Mouse (Mus musculus): ENCODE measurements around the gene Ezr. TPM values are rescaled to one million over a fixed set of nuclear protein-coding genes. Genes with fewer than 3 reads are reported as not detected.
A peak's percentile ranks its signal among the peaks of the same experiment; 100 is the strongest.

The Ezr gene
- polyA plus RNA-seq, 1 experiment from 2014 or later, result 73.8 TPM

DNA sequence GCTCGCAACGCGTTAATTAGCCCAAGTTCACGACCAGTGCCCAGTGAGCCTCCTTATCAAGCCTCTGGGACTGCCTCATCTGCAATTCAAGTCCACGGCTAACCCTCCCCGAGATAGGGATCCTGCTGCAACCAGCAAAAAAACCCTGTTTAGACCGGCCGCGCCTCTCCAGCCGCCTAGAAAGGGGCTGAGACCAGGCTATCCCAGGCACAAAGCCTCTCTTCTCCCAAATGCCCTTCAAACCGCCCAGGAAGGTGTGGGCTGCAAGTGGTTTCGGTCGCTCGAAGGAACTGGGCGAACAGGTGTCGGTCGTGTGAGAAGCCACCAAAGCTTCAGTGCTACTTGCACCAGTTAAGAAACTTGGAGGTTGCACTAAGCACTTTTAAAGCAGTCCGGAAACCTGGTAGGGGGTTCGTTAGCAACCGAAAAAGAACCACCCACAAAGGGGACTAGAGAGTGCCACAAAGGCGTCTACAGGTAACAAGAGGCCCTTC lies 504 bp downstream of the Ezr start:
- ATAC-seq (ENCODE audit: low FRiP score), result no peak; the same call in 1 of the 2 replicates
- no peak for DNase-seq (ENCODE audit: low spot score)

DNA sequence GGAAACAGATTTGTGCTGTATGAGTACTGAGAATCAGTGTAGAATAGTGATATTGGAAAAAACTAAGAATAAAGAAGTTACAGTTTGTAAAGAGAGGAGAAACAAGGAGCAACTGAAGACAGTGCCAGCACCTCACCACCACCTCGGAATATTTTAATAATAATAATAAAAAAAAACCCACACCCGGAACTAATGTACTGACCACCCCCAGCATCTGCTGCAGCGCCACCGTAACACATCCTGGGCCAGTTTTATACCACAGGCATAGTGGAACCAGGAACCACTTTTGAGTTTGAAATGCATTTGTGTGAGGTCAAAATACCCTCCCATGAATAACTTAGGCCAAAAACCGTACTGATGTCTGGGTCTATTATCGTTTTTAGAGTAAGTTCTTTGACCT lies 1.3 kb downstream of the Ezr start:
- Histone ChIP-seq H3K36me3 (ENCODE audit: control insufficient read depth, insufficient read depth, low read length) (no peaks in the 10 kb centered on the region), H3K27me3 (ENCODE audit: control insufficient read depth, insufficient read depth, low read length) (peaks cover 12% of the 10 kb centered on the region), H3K4me3 (ENCODE audit: low read depth, low read length) (peak overlapping the region; percentile 79; the same call in 1 of the 2 replicates), H3K27ac (ENCODE audit: low read depth, low read length) (no peak overlapping the region), H3K4me1 (replicated peaks; ENCODE audit: control insufficient read depth, insufficient read depth, low read length) (peaks cover 10% of the 10 kb centered on the region), H3K9ac (ENCODE audit: low read depth, low read length) (no peak overlapping the region), H3K9me3 (ENCODE audit: control insufficient read depth, low read length) (no peaks in the 10 kb centered on the region), H3K4me2 (replicated peaks; ENCODE audit: low read depth, low read length) (peak overlapping the region; percentile 35)
- DNase-seq (ENCODE audit: low spot score) (no peak), ATAC-seq (ENCODE audit: low FRiP score) (no peak)
- WGBS, result 43% methylated on average over 6 of the region's 6 CpGs

More for the DNA sequence above, 504 bp downstream of the Ezr start:
- Histone ChIP-seq H3K4me3 (ENCODE audit: low read depth, low read length) (peak overlapping the region; percentile 79), H3K27me3 (ENCODE audit: control insufficient read depth, insufficient read depth, low read length) (peaks cover 12% of the 10 kb centered on the region), H3K36me3 (ENCODE audit: control insufficient read depth, insufficient read depth, low read length) (no peaks in the 10 kb centered on the region), H3K9ac (ENCODE audit: low read depth, low read length) (peak overlapping the region; percentile 83), H3K9me3 (ENCODE audit: control insufficient read depth, low read length) (no peaks in the 10 kb centered on the region), H3K4me2 (replicated peaks; ENCODE audit: low read depth, low read length) (peak overlapping the region; percentile 99), H3K27ac (ENCODE audit: low read depth, low read length) (peak overlapping the region; percentile 51; the same call in 1 of the 2 replicates), H3K4me1 (replicated peaks; ENCODE audit: control insufficient read depth, insufficient read depth, low read length) (peaks cover 10% of the 10 kb centered on the region)
- WGBS, result under 1% methylated on average over 21 of the region's 21 CpGs

DNA sequence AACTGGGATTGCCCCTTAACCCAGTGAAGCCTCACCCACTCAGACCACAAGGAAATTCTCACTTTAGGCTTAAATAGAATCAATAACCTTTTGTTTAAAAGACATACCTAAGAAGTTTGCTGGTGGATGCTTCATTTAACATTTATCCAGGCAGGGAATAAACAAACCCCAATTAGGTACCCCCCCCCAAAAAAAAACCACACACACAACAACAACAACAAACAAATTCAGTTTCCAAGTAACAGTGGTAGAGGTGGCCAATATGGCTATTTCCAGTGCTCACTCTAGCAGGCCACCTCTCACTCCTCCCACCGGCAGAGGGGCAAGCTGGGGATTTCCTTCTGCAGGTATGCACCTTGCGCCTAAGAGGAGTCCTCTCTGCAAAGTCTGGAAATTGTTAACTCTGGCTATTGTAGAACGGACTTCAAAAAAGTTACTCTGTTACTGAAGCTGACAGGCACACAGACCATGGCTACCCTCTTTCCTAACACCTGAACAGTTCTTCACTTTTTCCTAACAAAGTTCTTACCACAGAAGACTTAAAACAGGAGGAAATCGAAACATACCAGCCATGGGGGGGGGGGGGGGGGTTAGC lies 2.0 kb downstream of the Ezr start:
- ATAC-seq (ENCODE audit: low FRiP score) (no peak), DNase-seq (ENCODE audit: low spot score) (no peak)
- peaks cover 10% of the 10 kb centered on the region for H3K4me1 ChIP-seq (replicated peaks; ENCODE audit: control insufficient read depth, insufficient read depth, low read length)
- H3K27me3 ChIP-seq (ENCODE audit: control insufficient read depth, insufficient read depth, low read length), result peaks cover 12% of the 10 kb centered on the region
- H3K9me3 ChIP-seq (ENCODE audit: control insufficient read depth, low read length), result no peaks in the 10 kb centered on the region
- H3K27ac ChIP-seq (ENCODE audit: low read depth, low read length), result no peak overlapping the region
- 54% methylated on average over 4 of the region's 4 CpGs for WGBS
- no peak overlapping the region for H3K4me3 ChIP-seq (ENCODE audit: low read depth, low read length)
- H3K36me3 ChIP-seq (ENCODE audit: control insufficient read depth, insufficient read depth, low read length), result no peaks in the 10 kb centered on the region
- no peak overlapping the region for H3K4me2 ChIP-seq (replicated peaks; ENCODE audit: low read depth, low read length)
- no peak overlapping the region for H3K9ac ChIP-seq (ENCODE audit: low read depth, low read length)

DNA sequence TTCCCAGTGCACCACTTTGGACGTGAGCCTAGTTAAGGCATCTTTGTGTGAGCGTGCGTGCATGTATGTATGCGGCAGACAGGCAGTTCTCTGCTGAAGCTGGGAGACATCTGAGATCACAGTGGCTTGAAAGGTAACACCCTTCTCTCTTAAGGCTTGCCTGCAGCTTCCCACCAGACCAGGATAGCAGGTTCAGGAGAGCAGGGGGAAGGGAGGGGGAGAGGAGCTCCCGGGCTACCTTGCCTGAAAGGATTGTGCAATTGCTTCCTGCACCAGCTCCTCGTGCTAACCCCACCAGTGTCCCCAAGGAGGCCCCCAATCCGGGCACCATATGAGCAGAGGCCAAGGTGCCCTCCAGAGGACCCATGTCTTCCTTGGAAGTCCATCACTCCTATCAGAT lies 3.0 kb downstream of the Ezr start:
- peaks cover 10% of the 10 kb centered on the region for H3K4me1 ChIP-seq (replicated peaks; ENCODE audit: control insufficient read depth, insufficient read depth, low read length)
- no peak for DNase-seq (ENCODE audit: low spot score)

DNA sequence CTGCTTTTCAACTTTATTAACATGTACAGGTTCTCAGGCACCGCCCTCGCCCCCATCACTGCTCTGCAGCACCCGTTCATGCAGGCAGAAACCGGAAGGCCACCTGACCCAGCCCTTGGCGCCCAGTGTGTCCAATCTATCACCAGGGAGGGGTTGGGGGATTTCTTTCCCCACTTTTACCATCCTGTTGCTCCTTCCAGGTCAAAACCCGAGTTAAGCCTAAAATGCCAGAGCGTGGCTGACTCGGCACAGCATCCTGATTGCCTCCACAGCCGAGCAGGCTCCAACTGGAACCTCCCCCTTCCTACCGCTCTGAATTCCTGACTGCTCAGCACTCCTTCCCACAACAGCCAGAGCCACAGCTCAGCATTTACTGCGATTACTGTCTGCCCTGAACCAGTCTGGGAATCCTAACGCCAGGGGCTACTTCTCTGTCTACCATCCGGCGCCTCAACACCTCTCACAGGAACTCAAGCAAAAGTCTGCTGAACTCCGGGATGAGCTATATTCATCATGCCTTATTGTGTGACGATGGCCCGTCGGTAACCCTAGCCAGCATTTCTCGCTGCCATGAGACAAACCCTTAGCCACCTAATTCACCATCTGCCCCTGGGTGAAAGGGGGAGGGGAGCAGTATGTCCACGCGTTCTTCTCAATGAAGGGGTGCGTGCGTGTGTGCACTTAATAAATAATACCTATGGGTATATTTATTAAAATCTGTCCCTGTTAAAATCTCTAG lies 3.6 kb downstream of the Ezr start:
- H3K4me1 ChIP-seq (replicated peaks; ENCODE audit: control insufficient read depth, insufficient read depth, low read length), result peaks cover 10% of the 10 kb centered on the region
- H3K27ac ChIP-seq (ENCODE audit: low read depth, low read length), result peak overlapping the region; percentile 70; the same call in 1 of the 2 replicates
- no peaks in the 10 kb centered on the region for H3K36me3 ChIP-seq (ENCODE audit: control insufficient read depth, insufficient read depth, low read length)
- peak overlapping the region; percentile 76 for H3K4me2 ChIP-seq (replicated peaks; ENCODE audit: low read depth, low read length)
- 0 out of 2 replicates have a peak, but pooled peaks have one; percentile 38 for ATAC-seq (ENCODE audit: low FRiP score)
- peak overlapping the region; percentile 37 for H3K4me3 ChIP-seq (ENCODE audit: low read depth, low read length)
- H3K9me3 ChIP-seq (ENCODE audit: control insufficient read depth, low read length), result no peaks in the 10 kb centered on the region
- DNase-seq (ENCODE audit: low spot score), result peak; percentile 68
- 7% methylated on average over 23 of the region's 23 CpGs for whole genome bisulfite sequencing
- H3K9ac ChIP-seq (ENCODE audit: low read depth, low read length), result peak overlapping the region; percentile 49
- peaks cover 12% of the 10 kb centered on the region for H3K27me3 ChIP-seq (ENCODE audit: control insufficient read depth, insufficient read depth, low read length)

More for the DNA sequence above, 3.0 kb downstream of the Ezr start:
- peaks cover 12% of the 10 kb centered on the region for H3K27me3 ChIP-seq (ENCODE audit: control insufficient read depth, insufficient read depth, low read length)
- H3K27ac ChIP-seq (ENCODE audit: low read depth, low read length), result no peak overlapping the region
- H3K9ac ChIP-seq (ENCODE audit: low read depth, low read length), result no peak overlapping the region
- peak overlapping the region; percentile 37 for H3K4me3 ChIP-seq (ENCODE audit: low read depth, low read length)
- no peaks in the 10 kb centered on the region for H3K9me3 ChIP-seq (ENCODE audit: control insufficient read depth, low read length)
- no peaks in the 10 kb centered on the region for H3K36me3 ChIP-seq (ENCODE audit: control insufficient read depth, insufficient read depth, low read length)
- no peak for ATAC-seq (ENCODE audit: low FRiP score)
- WGBS, result 35% methylated on average over 7 of the region's 7 CpGs
- H3K4me2 ChIP-seq (replicated peaks; ENCODE audit: low read depth, low read length), result peak overlapping the region; percentile 76

DNA sequence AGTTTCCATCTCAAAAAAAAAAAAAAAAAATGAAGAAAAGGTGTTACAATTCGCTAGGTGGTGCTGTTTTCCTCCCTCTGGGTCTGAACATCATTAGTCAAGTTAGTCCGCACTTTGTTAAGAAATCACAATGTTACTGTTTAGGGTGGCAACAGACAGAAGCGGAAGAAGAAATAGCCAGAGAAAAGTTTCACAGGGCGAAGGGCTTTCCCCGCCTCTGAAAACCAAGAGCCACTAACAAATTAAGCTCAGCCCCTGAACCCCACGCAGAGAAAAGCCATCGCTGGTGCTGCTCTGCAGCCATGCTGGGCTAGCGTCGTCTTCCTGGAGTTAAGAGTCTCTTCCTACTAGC lies 4.3 kb downstream of the Ezr start:
- peak overlapping the region; percentile 76 for H3K4me2 ChIP-seq (replicated peaks; ENCODE audit: low read depth, low read length)
- peak overlapping the region; percentile 37 for H3K4me3 ChIP-seq (ENCODE audit: low read depth, low read length)
- peak; percentile 58 for DNase-seq (ENCODE audit: low spot score)
- peak overlapping the region; percentile 49 for H3K9ac ChIP-seq (ENCODE audit: low read depth, low read length)
- ATAC-seq (ENCODE audit: low FRiP score), result no peak
- WGBS, result 2% methylated on average over 9 of the region's 9 CpGs
- H3K36me3 ChIP-seq (ENCODE audit: control insufficient read depth, insufficient read depth, low read length), result no peaks in the 10 kb centered on the region
- H3K27me3 ChIP-seq (ENCODE audit: control insufficient read depth, insufficient read depth, low read length), result peaks cover 12% of the 10 kb centered on the region
- peaks cover 10% of the 10 kb centered on the region for H3K4me1 ChIP-seq (replicated peaks; ENCODE audit: control insufficient read depth, insufficient read depth, low read length)
- no peak overlapping the region for H3K27ac ChIP-seq (ENCODE audit: low read depth, low read length)
- no peaks in the 10 kb centered on the region for H3K9me3 ChIP-seq (ENCODE audit: control insufficient read depth, low read length)

DNA sequence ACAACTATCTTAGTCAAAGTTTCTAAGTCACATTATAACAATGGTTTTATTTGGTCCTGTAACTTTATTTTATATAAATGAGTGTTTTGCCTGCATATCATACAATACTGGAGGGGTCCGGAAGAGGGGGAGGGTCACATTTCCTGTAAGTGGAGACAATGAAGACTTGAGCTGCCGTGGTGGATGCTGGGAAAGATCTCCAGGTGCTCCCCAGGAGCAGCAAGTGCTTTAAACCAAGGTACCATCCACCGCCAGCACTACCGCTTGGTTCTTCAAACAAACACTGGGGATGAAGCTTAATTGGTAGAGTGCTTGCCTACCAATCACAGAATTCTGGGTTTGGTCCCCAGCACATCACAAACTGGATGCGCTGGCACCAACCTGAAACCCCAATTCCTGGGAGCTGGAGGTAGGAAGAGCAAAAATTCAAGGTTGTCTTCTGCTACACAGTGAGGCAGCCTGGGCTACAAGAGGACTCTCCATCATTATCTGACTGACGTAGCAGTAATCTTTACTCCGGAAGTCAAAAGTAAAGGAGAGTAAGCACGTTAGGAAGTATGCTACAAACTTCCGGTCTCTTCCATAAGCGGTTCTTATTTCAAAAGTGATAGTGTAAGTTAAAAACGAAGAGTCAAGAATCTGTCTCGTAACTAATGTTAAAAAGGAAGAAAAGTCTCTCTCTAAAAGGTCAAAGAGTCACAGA lies 4.8 kb downstream of the Ezr start:
- Histone ChIP-seq H3K9me3 (ENCODE audit: control insufficient read depth, low read length) (no peaks in the 10 kb centered on the region), H3K27me3 (ENCODE audit: control insufficient read depth, insufficient read depth, low read length) (peaks cover 12% of the 10 kb centered on the region), H3K27ac (ENCODE audit: low read depth, low read length) (no peak overlapping the region), H3K9ac (ENCODE audit: low read depth, low read length) (no peak overlapping the region), H3K4me1 (replicated peaks; ENCODE audit: control insufficient read depth, insufficient read depth, low read length) (peaks cover 10% of the 10 kb centered on the region), H3K4me2 (replicated peaks; ENCODE audit: low read depth, low read length) (no peak overlapping the region), H3K4me3 (ENCODE audit: low read depth, low read length) (no peak overlapping the region), H3K36me3 (ENCODE audit: control insufficient read depth, insufficient read depth, low read length) (no peaks in the 10 kb centered on the region)
- ATAC-seq (ENCODE audit: low FRiP score) (no peak), DNase-seq (ENCODE audit: low spot score) (no peak)
- WGBS, result 65% methylated on average over 12 of the region's 12 CpGs

DNA sequence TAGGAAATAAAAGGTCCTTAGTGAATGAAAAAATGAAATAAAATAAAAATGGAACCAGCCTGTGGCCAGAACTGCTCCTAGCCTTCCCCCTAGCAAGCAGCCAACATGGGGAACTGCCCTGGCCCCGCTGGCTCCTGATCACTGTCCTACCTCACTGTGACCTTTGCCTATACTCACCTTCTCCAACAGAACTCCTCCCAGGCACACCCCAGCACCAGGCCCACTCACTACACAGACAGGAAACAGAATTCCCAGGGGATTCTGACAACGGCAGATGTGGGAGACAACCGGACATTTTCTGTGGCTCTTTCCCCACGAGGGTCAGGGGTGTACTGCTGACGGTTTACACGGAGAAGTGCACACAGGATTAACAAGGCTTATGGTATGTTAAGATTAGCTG lies 5.5 kb downstream of the Ezr start:
- 79% methylated on average over 6 of the region's 6 CpGs for WGBS
- H3K27ac ChIP-seq (ENCODE audit: low read depth, low read length), result no peak overlapping the region
- H3K4me1 ChIP-seq (replicated peaks; ENCODE audit: control insufficient read depth, insufficient read depth, low read length), result peaks cover 8% of the 10 kb centered on the region

More for the DNA sequence above, 5.5 kb downstream of the Ezr start:
- peaks cover 10% of the 10 kb centered on the region for H3K27me3 ChIP-seq (ENCODE audit: control insufficient read depth, insufficient read depth, low read length)
- H3K36me3 ChIP-seq (ENCODE audit: control insufficient read depth, insufficient read depth, low read length), result no peaks in the 10 kb centered on the region
- DNase-seq (ENCODE audit: low spot score) (no peak), ATAC-seq (ENCODE audit: low FRiP score) (no peak)
- H3K9me3 ChIP-seq (ENCODE audit: control insufficient read depth, low read length), result no peaks in the 10 kb centered on the region
- H3K9ac ChIP-seq (ENCODE audit: low read depth, low read length), result no peak overlapping the region
- H3K4me2 ChIP-seq (replicated peaks; ENCODE audit: low read depth, low read length), result no peak overlapping the region
- H3K4me3 ChIP-seq (ENCODE audit: low read depth, low read length), result no peak overlapping the region
